Mouse (Mus musculus) heart, embryonic 11.5 days (tissue): Measurements from ENCODE around the gene Ppie. TPM values are rescaled to one million over a fixed set of nuclear protein-coding genes. Genes with fewer than 3 reads are reported as not detected.
"Not testable (repeated sequence)": the region's sequence is repeated elsewhere in the genome, so short reads cannot be mapped to it uniquely, and the experiment has no call there.

ENCODE experiments used
- ATAC-seq: fragments of 200-750 bp; cut with Nextera tagmentation; replicated peaks from 2 replicates; pipeline ENCODE4 v1.8.0; 2017; ENCODE audit warnings: moderate library complexity; ENCODE audit not compliant: insufficient number of reproducible peaks, low FRiP score, low TSS enrichment
- H3K27ac ChIP-seq: fragments of 300-500 bp; sonication (generic); 2 replicates; pipeline ENCODE4 v1.5.1; 2014; ENCODE audit warnings: mild to moderate bottlenecking, low read depth, low read length
- H3K27me3 ChIP-seq: fragments of 300-500 bp; sonication (generic); 2 replicates; pipeline ENCODE4 v1.6.1; 2014; ENCODE audit warnings: mild to moderate bottlenecking, low read length, mixed read lengths; ENCODE audit not compliant: control insufficient read depth, insufficient read depth
- H3K36me3 ChIP-seq: fragments of 300-500 bp; sonication (generic); 2 replicates; pipeline ENCODE4 v1.6.1; 2014; ENCODE audit warnings: mild to moderate bottlenecking, low read length, moderate library complexity, mixed read lengths; ENCODE audit not compliant: control insufficient read depth, insufficient read depth
- H3K4me1 ChIP-seq: fragments of 300-500 bp; sonication (generic); 2 replicates; pipeline ENCODE4 v1.6.1; 2014; ENCODE audit warnings: low read length; ENCODE audit not compliant: control insufficient read depth, insufficient read depth
- H3K4me2 ChIP-seq: fragments of 300-500 bp; sonication (generic); 2 replicates; pipeline ENCODE4 v1.6.1; 2014; ENCODE audit warnings: mild to moderate bottlenecking, moderate library complexity
- H3K4me3 ChIP-seq: fragments of 300-500 bp; sonication (generic); 2 replicates; pipeline ENCODE4 v1.5.1; 2014; ENCODE audit warnings: low read depth, low read length
- H3K9ac ChIP-seq: fragments of 300-500 bp; sonication (generic); 2 replicates; pipeline ENCODE4 v1.6.1; 2014; ENCODE audit warnings: mild to moderate bottlenecking, low read depth, low read length, moderate library complexity
- H3K9me3 ChIP-seq: fragments of 300-500 bp; sonication (generic); replicated peaks from 2 replicates; pipeline ENCODE4 v1.6.1; 2016; ENCODE audit warnings: low read length; ENCODE audit not compliant: control insufficient read depth
- WGBS: fragments of 180-500 bp; shearing (Covaris S2); extraction: QIAGEN DNeasy Blood & Tissue Kit; methylation state at CpG from one replicate; pipeline ENCODE4 v1.1.7; 2014; ENCODE audit not compliant: insufficient replicate concordance; 5-methylcytosine and 5-hydroxymethylcytosine counted together
- polyA plus RNA-seq: library from polyadenylated mRNA; unstranded; fragments of >200 nt; fragmentation: Nextera tagmentation; extraction: Ambion mirVana; gene quantifications from 2 replicates; pipeline ENCODE4 v1.2.1, GENCODE M21; 2014

The Ppie gene
- polyA plus RNA-seq, 1 experiment from 2014 or later = 65.1 TPM

GRCm38 (mm10) chr4:123110751-123111150, 29.0 kb downstream of the Ppie start:
- H3K9ac ChIP-seq = no peak overlapping the region
- H3K4me1 ChIP-seq = no peaks in the 10 kb centered on the region
- no peak overlapping the region for H3K27ac ChIP-seq
- no peak overlapping the region for H3K4me2 ChIP-seq
- ATAC-seq = no peak
- H3K27me3 ChIP-seq = peaks cover 23% of the 10 kb centered on the region
- H3K4me3 ChIP-seq = no peak overlapping the region
- H3K36me3 ChIP-seq = no peaks in the 10 kb centered on the region; the same call in 1 of the 2 replicates
- WGBS = 84% methylated on average over 4 of the region's 4 CpGs
- no peaks in the 10 kb centered on the region for H3K9me3 ChIP-seq

- Histone ChIP-seq H3K27ac (no peak overlapping the region), H3K36me3 (no peaks in the 10 kb centered on the region; the same call in 1 of the 2 replicates), H3K9me3 (no peaks in the 10 kb centered on the region), H3K27me3 (peaks cover 46% of the 10 kb centered on the region), H3K9ac (no peak overlapping the region), H3K4me1 (peaks cover 5% of the 10 kb centered on the region; the same call in 1 of the 2 replicates), H3K4me2 (no peak overlapping the region), H3K4me3 (no peak overlapping the region)
- ATAC-seq = no peak
- 89% methylated on average over 5 of the region's 5 CpGs for WGBS
Measured at GRCm38 (mm10) chr4:123108056-123108455, 31.7 kb downstream of the Ppie start.

GRCm38 (mm10) chr4:123106864-123107263, 32.9 kb downstream of the Ppie start:
- ATAC-seq = no peak; the same call in 1 of the 2 replicates
- Histone ChIP-seq H3K4me3 (no peak overlapping the region), H3K4me2 (no peak overlapping the region), H3K4me1 (peaks cover 5% of the 10 kb centered on the region; the same call in 1 of the 2 replicates), H3K9ac (no peak overlapping the region), H3K9me3 (no peaks in the 10 kb centered on the region), H3K27ac (no peak overlapping the region), H3K36me3 (no peaks in the 10 kb centered on the region; the same call in 1 of the 2 replicates), H3K27me3 (peaks cover 51% of the 10 kb centered on the region)
- WGBS = 82% methylated on average over 2 of the region's 2 CpGs

- not testable (repeated sequence) for ATAC-seq, H3K4me3 ChIP-seq, H3K4me2 ChIP-seq, H3K9me3 ChIP-seq, H3K36me3 ChIP-seq, H3K9ac ChIP-seq, H3K27ac ChIP-seq, H3K4me1 ChIP-seq
- H3K27me3 ChIP-seq = peaks cover 49% of the 10 kb centered on the region
- 67% methylated on average over 7 of the region's 7 CpGs for WGBS
Measured at GRCm38 (mm10) chr4:123105929-123106328, 33.8 kb downstream of the Ppie start.

GRCm38 (mm10) chr4:123105451-123105790, 34.3 kb downstream of the Ppie start:
- H3K4me1 ChIP-seq = peaks cover 5% of the 10 kb centered on the region; the same call in 1 of the 2 replicates
- ATAC-seq = no peak
- no peak overlapping the region for H3K9ac ChIP-seq
- no peak overlapping the region for H3K27ac ChIP-seq
- H3K4me2 ChIP-seq = peak overlapping the region; percentile 56
- peak overlapping the region; percentile 36 for H3K4me3 ChIP-seq
- WGBS = 15% methylated on average over 24 of the region's 24 CpGs
- no peaks in the 10 kb centered on the region; the same call in 1 of the 2 replicates for H3K36me3 ChIP-seq
- peaks cover 49% of the 10 kb centered on the region for H3K27me3 ChIP-seq
- H3K9me3 ChIP-seq = no peaks in the 10 kb centered on the region

GRCm38 (mm10) chr4:123104651-123105450, 34.9 kb downstream of the Ppie start, which contains the start of gene Bmp8b:
Gene Bmp8b (plus strand): TSS chr4:123105165.
- Histone ChIP-seq H3K9ac (no peak within 1 kb of the TSS), H3K27ac (no peak within 1 kb of the TSS)

GRCm38 (mm10) chr4:123093869-123094268, 45.9 kb downstream of the Ppie start:
- Histone ChIP-seq H3K4me3 (no peak overlapping the region), H3K36me3 (no peaks in the 10 kb centered on the region), H3K9me3 (no peaks in the 10 kb centered on the region), H3K4me1 (no peaks in the 10 kb centered on the region), H3K27ac (no peak overlapping the region), H3K9ac (no peak overlapping the region), H3K4me2 (no peak overlapping the region; the same call in 1 of the 2 replicates), H3K27me3 (peaks cover 3% of the 10 kb centered on the region; the same call in 1 of the 2 replicates)
- WGBS = 45% methylated on average over 9 of the region's 9 CpGs
- no peak for ATAC-seq

More at GRCm38 (mm10) chr4:123104651-123105450, 34.9 kb downstream of the Ppie start, which contains the start of gene Bmp8b:
- Histone ChIP-seq H3K36me3 (no peaks in the 10 kb centered on the region; the same call in 1 of the 2 replicates), H3K4me1 (peaks cover 5% of the 10 kb centered on the region; the same call in 1 of the 2 replicates), H3K4me2 (peak within 1 kb of the TSS; percentile 56), H3K9me3 (no peaks in the 10 kb centered on the region), H3K4me3 (peak within 1 kb of the TSS; percentile 36), H3K27me3 (peaks cover 49% of the 10 kb centered on the region)
- WGBS = 5% methylated on average over 74 of the region's 75 CpGs
- ATAC-seq = no peak

GRCm38 (mm10) chr4:123093064-123093776, 46.5 kb downstream of the Ppie start:
- Histone ChIP-seq H3K4me1 (no peaks in the 10 kb centered on the region), H3K36me3 (no peaks in the 10 kb centered on the region), H3K27ac (no peak overlapping the region), H3K27me3 (peaks cover 3% of the 10 kb centered on the region; the same call in 1 of the 2 replicates), H3K9me3 (no peaks in the 10 kb centered on the region), H3K9ac (no peak overlapping the region), H3K4me3 (no peak overlapping the region), H3K4me2 (peak overlapping the region; percentile 34)
- ATAC-seq = peak; percentile 42; the same call in 1 of the 2 replicates
- 38% methylated on average over 17 of the region's 17 CpGs for WGBS
